Mouse (Mus musculus) megakaryocyte progenitor cell, adult 5-6 weeks (primary cell): ENCODE measurements around the gene Stk38. TPM values are rescaled to one million over a fixed set of nuclear protein-coding genes. Genes with fewer than 3 reads are reported as not detected.

Experiments
- ATAC-seq: replicated peaks from 2 replicates; pipeline ENCODE4 v1.8.0; 2016; ENCODE audit warnings: mild to moderate bottlenecking, moderate TSS enrichment, inconsistent platforms; ENCODE audit not compliant: poor library complexity
- total RNA-seq, 2 experiments: library from RNA; stranded (forward) in 1 of 2; stranded (reverse) in 1 of 2; fragments of 157-497, 149-512 nt in 1 of 2; fragments of 200-1000 nt in 1 of 2; gene quantifications; 2 replicates each; pipeline versions ENCODE4 v1.2.3 to v1.2.4; 2015 to 2017

The Stk38 gene
- total RNA-seq, 2 experiments from 2014 or later: 50.8 to 97.1 TPM

GRCm38 (mm10) chr17:28929369-28929768, 78.4 kb downstream of the Stk38 start:
- ATAC-seq: no peak

- no peak for ATAC-seq
Observed at GRCm38 (mm10) chr17:28928004-28928403, 79.8 kb downstream of the Stk38 start.

- ATAC-seq: peak; percentile 53
Observed at GRCm38 (mm10) chr17:28926866-28927635, 80.7 kb downstream of the Stk38 start.

- ATAC-seq: peak; percentile 53
Observed at GRCm38 (mm10) chr17:28926380-28926779, 81.4 kb downstream of the Stk38 start.

GRCm38 (mm10) chr17:28924957-28925595, 82.7 kb downstream of the Stk38 start:
- ATAC-seq: no peak

- ATAC-seq: peak; percentile 52; the same call in 1 of the 2 replicates
Observed at GRCm38 (mm10) chr17:28922096-28922495, 85.7 kb downstream of the Stk38 start.

GRCm38 (mm10) chr17:28921086-28921485, 86.7 kb downstream of the Stk38 start:
- ATAC-seq: peak; percentile 61

Other genes starting within 250 kb of the Stk38 start
- 1.3 and 2.2 TPM in 2 replicates for gene Mapk13, start 238.7 kb downstream of the Stk38 start, total RNA-seq (2015)
- 1.1 and 4.8 TPM in 2 replicates for gene Mapk13, start 238.7 kb downstream of the Stk38 start, total RNA-seq (2017)
- 29.5 and 29.9 TPM in 2 replicates for gene Brpf3, start 206.9 kb downstream of the Stk38 start, total RNA-seq (2015)
- gene Brpf3, start 206.9 kb downstream of the Stk38 start, total RNA-seq (2017): 3.4 and 3.9 TPM in 2 replicates
- 0.02 and 0.10 TPM in 2 replicates for gene Pnpla1, start 149.6 kb downstream of the Stk38 start, total RNA-seq (2015)
- gene Pnpla1, start 149.6 kb downstream of the Stk38 start, total RNA-seq (2017): 0.14 TPM in 1 of 2 replicates, not detected in the other
- gene 4930539E08Rik, start 92.7 kb downstream of the Stk38 start, total RNA-seq (2015): 0.66 and 1.4 TPM in 2 replicates
- gene 4930539E08Rik, start 92.7 kb downstream of the Stk38 start, total RNA-seq (2017): 0.96 and 1.1 TPM in 2 replicates
- gene Pxt1, start 64.2 kb downstream of the Stk38 start, total RNA-seq (2015): 0.66 and 0.77 TPM in 2 replicates
- 0.27 TPM in 1 of 2 replicates, not detected in the other for gene Pxt1, start 64.2 kb downstream of the Stk38 start, total RNA-seq (2017)
- 74.0 and 89.7 TPM in 2 replicates for gene Kctd20, start 56.0 kb downstream of the Stk38 start, total RNA-seq (2015)
- 130 and 137 TPM in 2 replicates for gene Kctd20, start 56.0 kb downstream of the Stk38 start, total RNA-seq (2017)
- gene Srsf3, start 24.6 kb upstream of the Stk38 start, total RNA-seq (2015): 486 and 506 TPM in 2 replicates
- 767 and 797 TPM in 2 replicates for gene Srsf3, start 24.6 kb upstream of the Stk38 start, total RNA-seq (2017)
- 7.8 and 11.4 TPM in 2 replicates for gene Cdkn1a, start 83.0 kb upstream of the Stk38 start, total RNA-seq (2015)
- gene Cdkn1a, start 83.0 kb upstream of the Stk38 start, total RNA-seq (2017): 1.3 and 3.6 TPM in 2 replicates
- gene Rab44, start 106.2 kb upstream of the Stk38 start, total RNA-seq (2015): 188 and 202 TPM in 2 replicates
- 286 and 295 TPM in 2 replicates for gene Rab44, start 106.2 kb upstream of the Stk38 start, total RNA-seq (2017)
- gene Cpne5, start 230.2 kb upstream of the Stk38 start, total RNA-seq (2015): 0.64 and 0.90 TPM in 2 replicates
- 0.96 and 3.5 TPM in 2 replicates for gene Cpne5, start 230.2 kb upstream of the Stk38 start, total RNA-seq (2017)